Mouse (Mus musculus): ENCODE results near the gene Proser1. TPM values are rescaled to one million over a fixed set of nuclear protein-coding genes. Genes with fewer than 3 reads are reported as not detected.

The Proser1 gene
- 12.6 and 15.2 TPM in 2 replicates for total RNA-seq (2017)

DNA sequence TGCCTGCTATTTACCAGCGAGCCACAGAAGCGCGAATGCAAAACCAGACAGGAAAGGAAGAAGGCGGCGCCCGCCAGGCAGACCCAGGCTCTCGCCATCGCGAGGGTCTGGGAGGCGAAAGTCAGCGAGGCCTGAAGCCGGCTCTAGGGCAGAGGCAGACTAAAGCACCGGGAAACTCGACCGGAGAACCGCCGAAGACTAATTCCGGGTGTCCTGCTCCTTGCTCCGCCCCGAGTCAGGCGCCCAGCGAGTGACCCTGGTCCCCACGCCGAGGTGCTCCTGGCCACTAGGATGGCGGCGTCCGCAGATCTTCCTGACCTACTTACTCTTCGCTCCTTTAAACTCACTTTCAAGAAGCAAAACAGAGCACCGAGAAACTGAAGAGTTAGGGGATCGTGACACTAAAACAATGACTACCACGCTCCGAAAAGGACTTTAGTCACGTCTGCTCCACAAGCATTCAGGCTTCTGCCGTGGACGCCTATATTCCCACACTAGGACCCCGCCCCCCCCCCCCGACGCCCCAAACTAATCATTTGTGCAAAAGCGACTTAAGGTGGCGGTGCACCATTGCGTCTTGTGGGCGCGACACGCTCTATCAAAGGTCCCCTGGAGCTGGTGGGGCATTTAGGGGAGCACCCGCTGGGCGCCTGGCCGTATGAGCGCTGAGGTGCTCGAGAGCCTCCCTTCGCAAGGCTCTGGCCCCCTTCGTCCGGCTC is at the start of gene Proser1, which contains the start of gene Nhlrc3:
Proser1 (plus strand) TSS at position 621 of the 719 bp plus-strand sequence.
Nhlrc3 (minus strand) TSS at position 287 of the 719 bp plus-strand sequence.
- ATAC-seq (ENCODE audit: extremely low read depth, insufficient number of reproducible peaks, low FRiP score, poor library complexity, severe bottlenecking), result peak; percentile 92

GRCm38 (mm10) chr3:53413959-53414358 is 49.5 kb upstream of the Proser1 start:
- ATAC-seq (ENCODE audit: extremely low read depth, insufficient number of reproducible peaks, low FRiP score, poor library complexity, severe bottlenecking), result no peak

- ATAC-seq (ENCODE audit: extremely low read depth, insufficient number of reproducible peaks, low FRiP score, poor library complexity, severe bottlenecking), result no peak
These were observed 47.4 kb upstream of the Proser1 start for GRCm38 (mm10) chr3:53416036-53416506.

GRCm38 (mm10) chr3:53417701-53418100 is 45.8 kb upstream of the Proser1 start:
- no peak for ATAC-seq (ENCODE audit: extremely low read depth, insufficient number of reproducible peaks, low FRiP score, poor library complexity, severe bottlenecking)

- ATAC-seq (ENCODE audit: extremely low read depth, insufficient number of reproducible peaks, low FRiP score, poor library complexity, severe bottlenecking), result no peak
These were observed 41.8 kb upstream of the Proser1 start for GRCm38 (mm10) chr3:53421656-53422055.

DNA sequence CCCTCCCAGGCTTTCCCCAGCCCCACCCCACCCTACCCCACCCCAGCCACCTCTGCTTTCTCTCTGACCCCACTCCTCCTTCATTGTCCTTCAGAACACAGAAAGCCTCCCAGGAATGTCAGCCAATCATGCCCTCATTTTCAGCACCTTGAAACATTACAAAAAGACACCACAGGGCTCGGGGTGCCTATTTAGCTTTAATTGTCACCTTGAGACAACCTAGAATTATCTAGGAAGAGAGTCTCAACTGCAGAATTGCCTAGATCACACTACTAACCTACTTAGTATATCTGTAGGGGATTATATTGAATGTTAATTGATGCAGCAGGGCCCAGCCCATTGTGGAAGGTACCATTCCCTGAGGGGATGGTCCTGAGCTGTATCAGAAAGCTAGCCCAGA is 40.8 kb upstream of the Proser1 start:
- ATAC-seq (ENCODE audit: extremely low read depth, insufficient number of reproducible peaks, low FRiP score, poor library complexity, severe bottlenecking), result no peak

- no peak for ATAC-seq (ENCODE audit: extremely low read depth, insufficient number of reproducible peaks, low FRiP score, poor library complexity, severe bottlenecking)
These were observed 39.9 kb upstream of the Proser1 start for GRCm38 (mm10) chr3:53423576-53423975.

DNA sequence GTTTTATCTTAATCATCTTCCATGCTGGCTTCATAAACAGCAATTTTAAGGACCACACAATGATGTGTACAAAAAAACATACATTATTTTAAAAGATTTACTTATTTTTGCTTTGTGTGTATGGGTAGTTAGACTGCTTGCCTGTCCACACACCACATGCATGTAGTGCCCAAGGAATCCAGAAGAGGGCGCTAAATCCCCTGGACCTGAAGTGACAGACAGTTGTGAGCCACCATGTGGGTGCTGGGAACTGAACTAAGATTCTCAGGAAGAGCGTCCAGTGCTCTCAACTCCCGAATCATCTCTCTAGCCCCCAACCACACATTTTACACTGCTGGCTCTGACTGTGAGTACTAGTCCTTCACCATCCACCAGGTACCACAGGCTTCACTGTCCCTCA is 28.9 kb upstream of the Proser1 start:
- no peak for ATAC-seq (ENCODE audit: extremely low read depth, insufficient number of reproducible peaks, low FRiP score, poor library complexity, severe bottlenecking)

DNA sequence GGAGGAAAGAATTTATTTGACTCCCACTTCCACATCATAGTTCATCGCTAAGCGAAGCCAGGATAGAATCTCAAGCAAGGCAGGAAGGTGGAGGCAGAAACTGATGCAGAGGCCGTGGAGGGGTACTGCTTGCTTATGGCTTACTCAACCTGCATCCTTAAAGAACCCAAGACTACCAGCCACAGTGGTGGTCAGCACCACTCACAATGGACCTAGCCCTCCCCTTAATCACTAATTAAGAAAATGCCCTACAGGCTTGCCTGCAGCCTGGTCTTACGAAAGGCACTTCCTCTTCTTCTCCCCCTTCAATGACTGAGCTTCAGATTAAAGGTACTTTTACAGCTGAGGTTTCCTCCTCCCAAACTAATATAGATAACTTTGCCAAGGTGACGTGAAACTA is 26.9 kb upstream of the Proser1 start:
- no peak for ATAC-seq (ENCODE audit: extremely low read depth, insufficient number of reproducible peaks, low FRiP score, poor library complexity, severe bottlenecking)

GRCm38 (mm10) chr3:53445540-53445939 is 17.9 kb upstream of the Proser1 start:
- ATAC-seq (ENCODE audit: extremely low read depth, insufficient number of reproducible peaks, low FRiP score, poor library complexity, severe bottlenecking), result no peak

DNA sequence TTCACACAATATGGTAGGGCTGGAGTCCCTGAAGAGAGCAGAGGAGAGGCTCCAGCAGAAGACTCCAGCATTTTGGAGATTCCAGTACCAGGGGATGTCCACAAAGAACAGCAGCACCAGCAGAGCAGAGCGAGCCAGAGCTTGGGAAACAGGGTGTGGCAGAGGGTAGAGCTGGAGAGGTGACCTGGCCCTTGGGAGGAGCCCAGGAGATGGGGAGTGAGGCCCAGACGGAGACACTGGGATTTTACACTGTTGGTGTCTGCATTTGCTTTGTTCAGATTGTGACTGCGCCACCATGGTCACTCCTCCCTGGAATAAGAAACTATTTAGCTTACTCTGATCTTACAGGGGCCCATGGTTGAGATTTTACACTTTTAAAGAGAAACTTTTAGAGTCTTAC is 16.7 kb upstream of the Proser1 start:
- no peak for ATAC-seq (ENCODE audit: extremely low read depth, insufficient number of reproducible peaks, low FRiP score, poor library complexity, severe bottlenecking)

DNA sequence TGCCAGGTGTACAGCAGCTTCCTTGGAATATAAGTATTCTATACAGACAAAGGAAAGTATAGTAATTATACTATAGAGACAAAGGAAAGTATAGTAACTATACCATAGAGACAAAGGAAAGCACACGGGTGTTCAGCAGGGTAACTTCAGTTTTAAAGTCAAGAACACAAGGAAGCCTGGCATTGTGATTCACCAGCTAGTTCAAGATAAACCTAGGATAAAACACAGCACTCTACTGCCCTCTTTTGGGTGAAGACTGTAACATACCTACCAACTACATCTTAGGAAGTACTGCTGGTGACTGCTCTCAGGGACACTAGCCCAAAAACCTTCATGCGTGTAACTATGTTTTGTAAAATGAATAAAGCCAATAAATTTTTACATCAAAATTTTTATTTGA is 15.3 kb upstream of the Proser1 start:
- ATAC-seq (ENCODE audit: extremely low read depth, insufficient number of reproducible peaks, low FRiP score, poor library complexity, severe bottlenecking), result peak; percentile 68

GRCm38 (mm10) chr3:53450666-53451065 is 12.8 kb upstream of the Proser1 start:
- no peak for ATAC-seq (ENCODE audit: extremely low read depth, insufficient number of reproducible peaks, low FRiP score, poor library complexity, severe bottlenecking)

GRCm38 (mm10) chr3:53452351-53452750 is 11.1 kb upstream of the Proser1 start:
- no peak for ATAC-seq (ENCODE audit: extremely low read depth, insufficient number of reproducible peaks, low FRiP score, poor library complexity, severe bottlenecking)

- no peak for ATAC-seq (ENCODE audit: extremely low read depth, insufficient number of reproducible peaks, low FRiP score, poor library complexity, severe bottlenecking)
These were observed 10.1 kb upstream of the Proser1 start for GRCm38 (mm10) chr3:53453346-53453745.

DNA sequence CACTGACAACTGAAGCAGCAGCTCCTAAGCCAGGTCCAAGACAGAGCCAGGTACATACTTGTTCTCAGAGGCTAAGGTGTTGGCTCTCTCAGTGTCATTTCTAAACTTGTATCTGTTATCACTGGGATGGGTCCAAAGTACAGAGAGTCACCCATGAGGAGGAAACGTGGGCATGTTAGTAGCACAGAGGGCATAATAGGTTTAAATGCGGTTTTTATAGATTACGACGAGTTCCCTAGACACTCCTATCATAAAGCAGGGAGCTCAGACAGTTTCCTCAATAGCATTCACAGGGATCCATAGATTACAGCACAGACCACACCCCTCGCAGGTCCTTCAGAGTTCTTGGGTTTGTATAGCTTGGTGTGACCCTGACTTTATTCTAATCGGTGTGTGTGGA is 9.5 kb upstream of the Proser1 start:
- no peak for ATAC-seq (ENCODE audit: extremely low read depth, insufficient number of reproducible peaks, low FRiP score, poor library complexity, severe bottlenecking)

DNA sequence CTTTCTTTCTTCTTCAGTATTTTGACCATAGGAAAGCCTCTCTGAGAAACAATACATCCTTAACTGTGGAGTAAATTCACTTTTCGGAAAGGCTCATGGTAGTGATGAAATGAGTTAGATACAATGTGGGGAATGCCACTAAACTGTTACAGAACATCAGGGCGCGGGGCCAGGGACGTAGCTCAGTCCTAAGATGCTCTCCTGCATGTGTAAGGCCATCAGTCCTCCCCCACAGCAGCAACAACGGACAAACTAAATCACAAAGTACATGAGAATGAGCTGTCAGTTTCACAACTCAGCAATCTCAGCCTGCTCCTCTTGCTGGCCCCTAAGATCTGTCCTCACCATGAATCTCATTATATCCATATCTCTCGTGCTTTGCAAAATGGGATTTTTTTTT is 8.9 kb upstream of the Proser1 start:
- no peak for ATAC-seq (ENCODE audit: extremely low read depth, insufficient number of reproducible peaks, low FRiP score, poor library complexity, severe bottlenecking)

- no peak for ATAC-seq (ENCODE audit: extremely low read depth, insufficient number of reproducible peaks, low FRiP score, poor library complexity, severe bottlenecking)
These were observed 8.5 kb upstream of the Proser1 start for GRCm38 (mm10) chr3:53454984-53455383.

- no peak for ATAC-seq (ENCODE audit: extremely low read depth, insufficient number of reproducible peaks, low FRiP score, poor library complexity, severe bottlenecking)
These were observed 5.7 kb upstream of the Proser1 start for GRCm38 (mm10) chr3:53457750-53458149.

GRCm38 (mm10) chr3:53460106-53460505 is 3.4 kb upstream of the Proser1 start:
- no peak for ATAC-seq (ENCODE audit: extremely low read depth, insufficient number of reproducible peaks, low FRiP score, poor library complexity, severe bottlenecking)

DNA sequence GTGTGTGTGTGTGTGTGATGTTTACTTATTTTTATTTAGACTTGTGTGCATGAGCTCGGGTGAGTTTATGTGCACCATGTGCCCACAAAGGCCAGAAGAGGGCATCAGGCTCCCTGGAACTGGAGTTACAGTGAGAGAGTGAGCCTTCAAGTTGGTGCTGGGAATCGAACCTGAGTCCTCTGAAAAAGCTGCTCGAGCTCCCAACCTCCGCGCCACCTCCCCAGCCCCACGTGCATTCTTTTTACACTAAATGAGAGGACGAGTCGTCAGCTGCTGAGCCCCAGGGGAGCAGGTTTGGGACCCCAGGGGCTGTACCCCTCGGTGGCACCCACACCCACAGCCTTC is 793 bp upstream of the Proser1 start:
- ATAC-seq (ENCODE audit: extremely low read depth, insufficient number of reproducible peaks, low FRiP score, poor library complexity, severe bottlenecking), result no peak
